Mouse (Mus musculus): ENCODE measurements around the gene Tmem131. TPM values are rescaled to one million over a fixed set of nuclear protein-coding genes. Genes with fewer than 3 reads are reported as not detected.

Tmem131 gene
- polyA plus RNA-seq (2017; shearing (Covaris generic)) = 44.8 TPM

GRCm38 (mm10) chr1:36943653-36944052 is at the start of gene Tmem131:
Gene Tmem131 (minus strand): TSS chr1:36943666.

GRCm38 (mm10) chr1:36761568-36761967 is 181.9 kb downstream of the Tmem131 start, which contains the start of gene Zap70:
Gene Zap70 (plus strand): TSS chr1:36761798.

Other genes with a start within 250 kb of the Tmem131 start
- gene 4933424G06Rik, start 233.5 kb downstream of the Tmem131 start, polyA plus RNA-seq (2017; shearing (Covaris generic)) = not detected
- 70.5 TPM for gene Actr1b, start 229.2 kb downstream of the Tmem131 start, polyA plus RNA-seq (2017; shearing (Covaris generic))
- gene Zap70, start 181.9 kb downstream of the Tmem131 start, polyA plus RNA-seq (2017; shearing (Covaris generic)) = 155 TPM
- 4.1 TPM for gene Vwa3b, start 82.9 kb upstream of the Tmem131 start, polyA plus RNA-seq (2017; shearing (Covaris generic))

Data from naive thymus-derived CD4-positive, alpha-beta T cell, adult 5 months (primary cell).